10 mouse cellular contexts compared by ENCODE assay signal in the genomic region with DNA sequence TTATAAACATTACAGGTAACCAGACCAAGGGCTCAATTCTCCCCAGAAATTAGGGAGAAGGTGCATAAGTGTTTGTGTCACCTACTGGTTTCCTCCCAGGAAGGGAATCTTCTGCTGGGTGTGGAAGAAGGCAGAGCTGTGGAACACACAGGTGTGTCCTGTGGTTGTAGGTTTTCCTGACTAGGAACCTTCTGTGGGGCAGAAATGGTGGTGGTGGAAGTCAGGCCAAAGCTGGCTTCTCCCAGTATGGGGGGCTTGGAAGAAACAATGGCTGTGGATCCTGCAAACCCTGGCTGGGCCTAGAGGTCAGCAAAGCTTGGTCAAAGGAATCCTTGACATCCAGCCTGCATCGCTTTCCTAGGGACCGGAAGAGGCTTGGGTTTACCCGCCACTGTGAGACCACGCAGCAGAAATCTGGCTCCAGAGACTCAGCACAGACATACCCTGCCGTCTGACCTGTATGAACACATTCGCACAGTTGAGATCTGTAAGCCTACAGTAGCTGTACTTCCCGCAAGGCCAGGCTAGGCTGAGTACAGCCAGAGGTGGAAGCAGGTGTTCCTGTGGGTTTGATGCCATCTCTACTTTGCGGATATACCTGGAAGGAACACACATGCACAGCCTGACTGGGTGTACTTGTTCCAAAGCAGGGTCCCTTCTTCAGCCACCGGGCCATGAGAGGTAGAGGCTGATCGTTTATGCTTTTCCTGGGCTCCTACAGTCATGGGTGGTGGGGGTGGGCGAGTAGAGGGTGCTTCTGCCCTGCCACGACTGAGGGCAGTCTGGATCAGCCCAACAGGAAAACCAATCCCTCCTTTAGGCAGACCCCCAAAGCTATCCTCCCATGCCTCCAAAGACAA. TPM values are rescaled to one million over a fixed set of nuclear protein-coding genes. Genes with fewer than 3 reads are reported as not detected.
DNase-seq lines count a peak whose midpoint lies in the region; ATAC-seq and TF ChIP-seq lines count a peak whose summit lies in the region.
"Had no signal": no experiment of that assay in that cellular context is flagged by ENCODE, and none has a peak within 500 bp of the region (broad histone marks: within the 10 kb centered on the region; RNA-seq: fewer than 3 reads in every experiment).

No protein-coding gene starts in this region.

- H3K9me3 ChIP-seq in lung, embryonic 16.5 days (ENCODE audit: control insufficient read depth, low read length) = no peaks in the 10 kb centered on the region
- no peaks in the 10 kb centered on the region for H3K9me3 ChIP-seq in hindbrain, postnatal 0 days (ENCODE audit: low read length)
- H3K9me3 ChIP-seq in neural tube, embryonic 14.5 days (ENCODE audit: control insufficient read depth, low read length) = no peaks in the 10 kb centered on the region

- no peak overlapping the region; the same call in 1 of the 2 replicates for H3K4me2 ChIP-seq in lung, embryonic 16.5 days (ENCODE audit: low read depth, low read length)
- H3K4me2 ChIP-seq in hindbrain, postnatal 0 days (ENCODE audit: low read depth, low read length) = no peak overlapping the region
- H3K4me2 ChIP-seq in neural tube, embryonic 14.5 days (ENCODE audit: low read depth, low read length) = peak overlapping the region; percentile 5; the same call in 1 of the 2 replicates

- 64% methylated on average over 12 of the region's 12 CpGs for whole genome bisulfite sequencing in lung, embryonic 16.5 days
- WGBS in hindbrain, postnatal 0 days = 78% methylated on average over 12 of the region's 12 CpGs
- 74% methylated on average over 12 of the region's 12 CpGs for WGBS in neural tube, embryonic 14.5 days

- H3K36me3 ChIP-seq in lung, embryonic 16.5 days (ENCODE audit: control insufficient read depth, insufficient read depth, low read length) = no peaks in the 10 kb centered on the region
- no peaks in the 10 kb centered on the region for H3K36me3 ChIP-seq in hindbrain, postnatal 0 days (ENCODE audit: insufficient read depth, low read length)
- no peaks in the 10 kb centered on the region for H3K36me3 ChIP-seq in neural tube, embryonic 14.5 days (ENCODE audit: control insufficient read depth, insufficient read depth, low read length)

- no peaks in the 10 kb centered on the region for H3K27me3 ChIP-seq in lung, embryonic 16.5 days (ENCODE audit: control insufficient read depth, insufficient read depth, low read depth, low read length)
- H3K27me3 ChIP-seq in hindbrain, postnatal 0 days (ENCODE audit: insufficient read depth, low read length) = no peaks in the 10 kb centered on the region
- H3K27me3 ChIP-seq in neural tube, embryonic 14.5 days (ENCODE audit: control insufficient read depth, insufficient read depth, low read length) = no peaks in the 10 kb centered on the region

- ATAC-seq in lung, embryonic 16.5 days (ENCODE audit: low read depth) = no peak
- no peak for ATAC-seq in hindbrain, postnatal 0 days
- no peak for ATAC-seq in neural tube, embryonic 14.5 days (ENCODE audit: low read depth)
- no peak for ATAC-seq in CD4-positive, CD25-positive, alpha-beta regulatory T cell, adult 4 months

- H3K9ac ChIP-seq in lung, embryonic 16.5 days (ENCODE audit: low read length) = peak overlapping the region; percentile 53; the same call in 1 of the 2 replicates
- H3K9ac ChIP-seq in hindbrain, postnatal 0 days (replicated peaks; ENCODE audit: low read length) = 0 out of 2 replicates have a peak overlapping the region, but pooled peaks have one; percentile 21
- H3K9ac ChIP-seq in neural tube, embryonic 14.5 days (replicated peaks; ENCODE audit: low read depth, low read length) = no peak overlapping the region

- peak; percentile 27 for DNase-seq in cerebellum, adult 9-11 months
- no peak for DNase-seq in cerebellum, postnatal 14 days
- no peak for DNase-seq in lung, postnatal 25 days (ENCODE audit: low spot score)
- DNase-seq in hindbrain, postnatal 0 days (ENCODE audit: low spot score) = no peak
- DNase-seq in urinary bladder, postnatal 25 days (ENCODE audit: low spot score) = no peak
- DNase-seq: B cell, adult 2 months; layer of hippocampus, postnatal 36 days had no signal

- peaks cover 59% of the 10 kb centered on the region for H3K4me1 ChIP-seq in lung, embryonic 16.5 days (replicated peaks; ENCODE audit: control insufficient read depth, insufficient read depth, low read length)
- H3K4me1 ChIP-seq in hindbrain, postnatal 0 days (ENCODE audit: insufficient read depth, low read length) = peaks cover 63% of the 10 kb centered on the region
- H3K4me1 ChIP-seq in neural tube, embryonic 14.5 days (ENCODE audit: control insufficient read depth, insufficient read depth, low read length) = peaks cover 61% of the 10 kb centered on the region

- TF ChIP-seq CTCF in hindbrain, postnatal 0 days (IDR thresholded peaks at IDR 0.05; ENCODE audit: low read depth) = no peak

- H3K4me3 ChIP-seq in lung, embryonic 16.5 days (ENCODE audit: low read length) = no peak overlapping the region
- H3K4me3 ChIP-seq in hindbrain, postnatal 0 days (ENCODE audit: low read length) = no peak overlapping the region
- H3K4me3 ChIP-seq in neural tube, embryonic 14.5 days (ENCODE audit: low read depth, low read length) = no peak overlapping the region

- peak overlapping the region; percentile 97 for H3K27ac ChIP-seq in lung, embryonic 16.5 days (ENCODE audit: low read length)
- H3K27ac ChIP-seq in hindbrain, postnatal 0 days = 0 out of 2 replicates have a peak overlapping the region, but pooled peaks have one; percentile 36
- H3K27ac ChIP-seq in neural tube, embryonic 14.5 days (ENCODE audit: low read depth, low read length) = peak overlapping the region; percentile 78

RNA-seq across cellular contexts. Expression of gene Bahcc1, which starts 6.1 kb away (rescaled TPM):
- 7.0 and 7.5 TPM in 2 replicates for polyA plus RNA-seq in lung, embryonic 16.5 days (2015; fragmentation: Nextera tagmentation; extraction: Ambion mirVana)
- 31.1 and 43.1 TPM in 2 replicates for total RNA-seq in hindbrain, postnatal 0 days (2014; rRNA removed)
- 8.8 and 9.1 TPM in 2 replicates for polyA plus RNA-seq in hindbrain, postnatal 0 days (2015; fragmentation: Nextera tagmentation; extraction: Ambion mirVana)
- polyA plus RNA-seq in neural tube, embryonic 14.5 days (2014; fragmentation: Nextera tagmentation; extraction: Ambion mirVana) = 17.0 and 20.8 TPM in 2 replicates
- polyA plus RNA-seq in CD4-positive, CD25-positive, alpha-beta regulatory T cell, adult 4 months (2017; shearing (Covaris generic)) = not detected

Comparison
In these comparisons a context has a peak if more than half of its experiments do, and no peak if none do; other contexts are left out.
1. H3K27ac ChIP-seq: peak in every context shown above with its lines; median percentile 97 in lung, embryonic 16.5 days; 78 in neural tube, embryonic 14.5 days; 36 in hindbrain, postnatal 0 days.